Mouse (Mus musculus) liver, adult 2 months (tissue): ENCODE measurements at regions not wholly inside any gene's neighbourhood (a gene's known extent, or its start where the extent isn't known, plus 50 kb on each side); places are given as distances from the start of the nearest gene placed in this dataset.

Experiments used
- CTCF ChIP-seq: fragments of 200-500 bp; IDR thresholded peaks from 2 replicates; pipeline ENCODE4 v1.5.1; 2011; ENCODE audit warnings: low read depth, low read length, control low read depth
- POLR2A ChIP-seq: fragments of 200-500 bp; IDR thresholded peaks from 2 replicates; pipeline ENCODE4 v1.6.1; 2011; ENCODE audit warnings: low read length, control low read depth; ENCODE audit not compliant: insufficient read depth; ENCODE audit errors: extremely low read depth

- no peak for TF ChIP-seq CTCF
- TF ChIP-seq POLR2A: no peak
These were observed 91.9 kb downstream of the Setd4 start for GRCm38 (mm10) chr16:93511988-93512387.
